Mouse (Mus musculus) forebrain, embryonic 11.5 days (tissue): ENCODE data around the gene Tnrc6a. TPM values are rescaled to one million over a fixed set of nuclear protein-coding genes. Genes with fewer than 3 reads are reported as not detected.

Source experiments
- ATAC-seq: fragments of 200-750 bp; cut with Nextera tagmentation; replicated peaks from 2 replicates; pipeline ENCODE4 v1.8.0; 2017; ENCODE audit warnings: moderate TSS enrichment; ENCODE audit not compliant: low FRiP score
- DNase-seq: peaks from one replicate; pipeline ENCODE4 v3.0.0-alpha.2; 2017; ENCODE audit warnings: low spot score
- H3K27ac ChIP-seq: fragments of 300-500 bp; sonication (generic); 2 replicates; pipeline ENCODE4 v1.5.1; 2014; ENCODE audit warnings: low read depth, low read length
- H3K27me3 ChIP-seq: fragments of 300-500 bp; sonication (generic); 2 replicates; pipeline ENCODE4 v1.6.1; 2014; ENCODE audit warnings: mild to moderate bottlenecking, low read length, mixed read lengths; ENCODE audit not compliant: control insufficient read depth, insufficient read depth
- H3K36me3 ChIP-seq: fragments of 300-500 bp; sonication (generic); 2 replicates; pipeline ENCODE4 v1.6.1; 2014; ENCODE audit warnings: mild to moderate bottlenecking, low read length, moderate library complexity, mixed read lengths; ENCODE audit not compliant: control insufficient read depth, insufficient read depth
- H3K4me1 ChIP-seq: fragments of 300-500 bp; sonication (generic); replicated peaks from 2 replicates; pipeline ENCODE4 v1.6.1; 2014; ENCODE audit warnings: low read length, mixed read lengths; ENCODE audit not compliant: control insufficient read depth, insufficient read depth
- H3K4me2 ChIP-seq: fragments of 300-500 bp; sonication (generic); 2 replicates; pipeline ENCODE4 v1.6.1; 2014; ENCODE audit warnings: low read depth, mild to moderate bottlenecking, low read length, moderate library complexity, mixed read lengths; ENCODE audit not compliant: severe bottlenecking
- H3K4me3 ChIP-seq: fragments of 300-500 bp; sonication (generic); 2 replicates; pipeline ENCODE4 v1.5.1; 2014; ENCODE audit warnings: low read depth, low read length
- H3K9ac ChIP-seq: fragments of 300-500 bp; sonication (generic); 2 replicates; pipeline ENCODE4 v1.6.1; 2014; ENCODE audit warnings: low read length
- H3K9me3 ChIP-seq: fragments of 300-500 bp; sonication (generic); 2 replicates; pipeline ENCODE4 v1.6.1; 2016; ENCODE audit warnings: low read length, mixed read lengths; ENCODE audit not compliant: control insufficient read depth
- WGBS: fragments of 180-500 bp; shearing (Covaris S2); extraction: QIAGEN DNeasy Blood & Tissue Kit; methylation state at CpG from one replicate; pipeline ENCODE4 v1.1.7; 2014; 5-methylcytosine and 5-hydroxymethylcytosine counted together
- polyA plus RNA-seq: library from polyadenylated mRNA; unstranded; fragments of >200 nt; fragmentation: Nextera tagmentation; extraction: Ambion mirVana; gene quantifications from 2 replicates; pipeline ENCODE4 v1.2.1, GENCODE M21; 2014

Gene Tnrc6a
- polyA plus RNA-seq, 1 experiment from 2014 or later, result 53.9 TPM

GRCm38 (mm10) chr7:123240064-123240463 lies 116.4 kb downstream of the Tnrc6a start:
- DNase-seq (peak; percentile 38), ATAC-seq (no peak)
- no peak overlapping the region for H3K4me2 ChIP-seq
- no peak overlapping the region for H3K9ac ChIP-seq
- no peaks in the 10 kb centered on the region for H3K36me3 ChIP-seq
- WGBS, result 77% methylated on average over 6 of the region's 6 CpGs
- no peaks in the 10 kb centered on the region for H3K4me1 ChIP-seq
- no peaks in the 10 kb centered on the region for H3K27me3 ChIP-seq
- no peak overlapping the region for H3K4me3 ChIP-seq
- no peak overlapping the region for H3K27ac ChIP-seq
- H3K9me3 ChIP-seq, result no peaks in the 10 kb centered on the region

DNA sequence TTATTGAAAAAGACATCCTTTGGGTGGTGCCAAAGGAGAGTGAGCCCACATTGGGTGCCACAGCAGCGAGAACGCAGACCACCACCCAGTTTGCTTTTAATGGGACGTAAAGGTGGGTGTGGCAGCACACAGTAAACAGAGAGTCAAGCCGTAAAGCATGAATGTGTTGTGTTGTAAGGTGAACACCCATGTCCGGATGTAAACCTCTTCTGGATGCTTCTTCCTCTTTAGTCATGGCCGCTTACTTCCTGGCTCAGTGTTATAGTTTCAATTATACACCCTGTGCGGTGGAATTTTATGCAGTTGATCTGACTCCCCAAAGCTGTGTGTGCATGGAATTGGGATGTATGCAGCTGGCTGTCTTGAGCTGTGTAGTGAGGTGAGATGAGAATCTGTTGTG lies 118.6 kb downstream of the Tnrc6a start:
- H3K9me3 ChIP-seq, result no peaks in the 10 kb centered on the region
- no peaks in the 10 kb centered on the region for H3K4me1 ChIP-seq
- WGBS, result 96% methylated on average over 7 of the region's 7 CpGs
- no peak overlapping the region for H3K4me3 ChIP-seq
- H3K27me3 ChIP-seq, result no peaks in the 10 kb centered on the region
- no peak overlapping the region for H3K9ac ChIP-seq
- DNase-seq, result peak; percentile 26
- ATAC-seq, result no peak
- H3K4me2 ChIP-seq, result no peak overlapping the region
- H3K36me3 ChIP-seq, result no peaks in the 10 kb centered on the region
- no peak overlapping the region for H3K27ac ChIP-seq

DNA sequence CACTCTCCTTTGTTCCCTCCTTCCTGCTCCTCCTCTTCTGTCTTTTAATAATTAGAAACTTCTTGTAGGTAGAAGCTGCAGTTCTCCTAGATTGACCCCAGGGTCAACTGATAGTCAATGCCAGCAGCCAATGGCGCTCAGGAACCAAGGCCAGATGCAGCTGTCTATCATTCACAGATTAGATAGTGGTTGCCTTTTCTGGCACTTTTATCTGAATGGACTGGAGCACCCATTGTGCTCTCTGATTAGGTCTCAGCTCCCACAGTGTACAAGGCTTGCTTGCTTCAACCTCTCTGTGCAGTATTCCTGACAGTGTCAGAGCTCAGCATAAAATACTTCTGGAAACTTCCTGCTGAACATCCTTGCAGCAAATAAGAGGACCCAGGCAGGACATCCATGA lies 121.1 kb downstream of the Tnrc6a start:
- DNase-seq (no peak), ATAC-seq (no peak)
- H3K9ac ChIP-seq, result no peak overlapping the region
- H3K4me3 ChIP-seq, result no peak overlapping the region
- 88% methylated on average over 1 of the region's 1 CpGs for WGBS
- H3K27ac ChIP-seq, result no peak overlapping the region
- no peak overlapping the region for H3K4me2 ChIP-seq
- H3K36me3 ChIP-seq, result no peaks in the 10 kb centered on the region
- H3K9me3 ChIP-seq, result no peaks in the 10 kb centered on the region
- no peaks in the 10 kb centered on the region for H3K27me3 ChIP-seq
- H3K4me1 ChIP-seq, result no peaks in the 10 kb centered on the region

Other genes with a start within 250 kb of the Tnrc6a start
- 34.7 and 39.6 TPM in 2 replicates for gene Rbbp6, start 158.2 kb upstream of the Tnrc6a start, polyA plus RNA-seq
- not detected in 2 replicates for gene Slc5a11, start 90.9 kb downstream of the Tnrc6a start, polyA plus RNA-seq
- gene Lcmt1, start 245.9 kb downstream of the Tnrc6a start, polyA plus RNA-seq, result 60.6 and 63.5 TPM in 2 replicates
- 32.4 and 35.6 TPM in 2 replicates for gene Arhgap17, start 246.0 kb downstream of the Tnrc6a start, polyA plus RNA-seq